Mouse (Mus musculus) right cerebral cortex, postnatal 14 days (tissue): ENCODE results near the gene Col6a1.
"Not testable (repeated sequence)": the region's sequence is repeated elsewhere in the genome, so short reads cannot be mapped to it uniquely, and the experiment has no call there.

Experiments used
- DNase-seq: peaks from one replicate; pipeline ENCODE4 v3.0.0; 2022

Gene Col6a1

DNA sequence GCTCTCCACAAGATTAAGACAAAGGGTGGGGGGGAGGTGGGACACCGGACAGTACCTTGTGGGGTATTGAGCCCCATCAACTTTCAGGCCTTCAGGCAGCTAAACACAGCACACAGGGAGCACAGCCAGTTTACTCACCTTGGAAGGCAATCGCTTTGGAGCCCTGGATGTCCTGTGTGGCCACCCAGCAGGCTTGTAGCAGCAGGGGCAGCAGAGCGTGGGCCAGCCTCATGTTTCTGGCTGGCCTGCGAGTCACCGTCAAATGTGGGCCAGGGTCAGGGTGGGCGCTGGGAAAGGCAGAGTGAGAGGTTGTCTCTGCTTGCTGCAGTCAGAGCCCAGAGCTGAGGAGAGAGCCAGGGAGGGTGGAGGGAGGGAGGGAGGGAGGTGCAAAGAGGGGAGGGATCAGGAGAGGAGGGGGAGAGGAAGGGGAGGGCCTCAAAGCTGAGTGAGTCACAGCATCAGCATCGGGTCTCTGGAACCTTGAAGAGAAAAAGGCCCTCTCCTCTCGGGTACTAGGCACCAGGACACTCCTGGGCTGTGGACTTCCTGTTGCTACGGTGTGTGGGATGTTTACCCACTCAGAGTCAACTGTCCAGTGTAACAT lies at the start of gene Col6a1:
Gene Col6a1 (minus strand): TSS at position 487 of the 604 bp plus-strand sequence.
- no peak for DNase-seq

- no peak for DNase-seq
Measured at GRCm38 (mm10) chr10:76771624-76772023, 45.7 kb upstream of the Col6a1 start.

DNA sequence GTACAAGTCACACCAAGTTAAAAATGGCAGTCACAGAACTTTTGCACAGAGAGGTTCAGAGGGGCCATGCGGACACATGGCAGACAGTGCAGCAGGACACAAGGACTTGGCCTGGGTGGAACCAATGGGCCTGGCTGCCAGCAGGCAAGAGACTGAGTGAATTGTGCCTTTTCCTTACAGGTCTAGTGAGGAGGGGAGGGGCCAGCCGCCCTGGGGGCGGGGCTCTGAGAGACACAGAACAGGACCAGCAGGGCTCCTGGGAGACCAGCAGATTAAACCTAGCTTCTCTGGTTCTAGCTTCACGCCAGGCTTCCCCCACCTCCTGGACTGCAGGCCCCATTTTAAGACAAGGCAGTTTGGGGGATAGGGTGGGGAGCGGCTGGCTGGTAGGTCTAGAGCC lies 45.1 kb upstream of the Col6a1 start:
- no peak for DNase-seq

DNA sequence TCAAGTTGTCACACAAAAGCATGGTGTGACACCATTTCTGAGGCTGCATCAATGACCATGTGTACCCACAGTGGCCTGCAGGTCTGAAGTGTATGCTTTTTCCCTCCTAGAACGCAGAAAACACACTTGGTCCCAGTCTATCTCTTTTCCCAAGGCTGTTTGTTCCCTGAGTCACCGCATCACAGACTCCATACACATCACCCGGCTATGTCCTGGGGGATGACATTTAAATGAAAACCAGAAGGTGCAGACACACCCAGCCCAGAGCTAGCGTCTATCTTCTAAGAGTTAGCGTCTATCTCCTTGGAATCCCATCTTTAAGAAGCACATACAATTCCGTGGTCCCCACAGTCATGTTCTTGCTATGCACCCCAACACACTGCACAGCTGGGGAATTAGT lies 43.6 kb upstream of the Col6a1 start:
- no peak for DNase-seq

DNA sequence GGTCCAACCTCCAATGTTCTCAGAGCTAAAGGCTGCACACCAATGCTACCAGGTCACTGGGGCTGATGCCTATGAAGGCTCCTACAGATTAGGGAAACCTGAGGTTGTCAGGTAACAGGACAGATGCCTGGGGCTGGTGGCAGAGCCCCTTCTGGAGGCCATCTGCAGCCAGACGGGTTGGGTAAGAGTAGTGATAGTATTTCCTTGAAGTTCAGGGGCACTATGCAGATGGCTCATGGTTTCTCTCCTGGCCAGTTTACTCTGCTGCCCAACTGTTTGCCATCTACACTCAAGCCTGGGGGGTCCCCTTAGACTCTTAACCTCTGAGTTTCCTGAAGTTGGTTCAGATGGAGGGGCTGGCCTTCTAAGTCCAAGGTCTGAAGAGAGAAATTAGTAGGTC lies 40.2 kb upstream of the Col6a1 start:
- DNase-seq: no peak

DNA sequence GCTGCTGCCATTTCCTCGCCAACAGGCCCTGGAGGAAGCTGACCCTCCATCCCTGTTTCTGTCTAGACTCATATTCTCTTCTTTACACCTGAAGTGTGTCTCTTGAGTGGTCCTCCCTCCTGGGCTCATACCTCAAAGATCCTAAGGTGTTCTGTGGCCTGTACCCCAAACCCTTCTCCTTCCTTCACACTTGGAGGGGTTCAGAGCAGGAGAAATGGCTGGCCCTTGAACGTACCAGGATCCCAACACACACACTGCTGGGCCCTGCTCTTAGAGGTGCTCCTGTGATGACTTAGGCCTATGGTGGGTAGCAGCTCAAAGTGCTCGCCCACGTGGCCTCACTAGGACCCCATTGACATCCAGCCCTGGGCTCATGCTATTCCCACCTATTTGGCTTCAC lies 39.0 kb upstream of the Col6a1 start:
- no peak for DNase-seq

DNA sequence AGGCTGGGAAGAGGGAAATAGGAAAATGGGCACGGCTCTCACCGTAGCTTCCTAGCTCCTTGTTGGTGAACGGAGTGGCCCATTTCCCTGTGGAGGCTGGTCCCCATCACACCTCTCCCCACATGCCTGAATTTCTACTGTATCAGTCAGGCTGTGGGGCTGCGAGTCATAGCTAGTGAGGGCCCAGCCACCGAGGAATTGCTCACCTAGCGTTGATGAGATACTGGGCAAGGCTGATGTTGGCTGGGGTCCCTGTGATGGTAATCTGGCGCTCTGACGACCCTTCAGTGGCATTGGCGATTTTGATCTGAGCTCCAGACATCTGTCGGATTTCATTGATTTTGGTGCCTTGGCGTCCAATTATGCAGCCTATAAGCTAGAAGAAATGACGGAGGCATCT lies 37.0 kb upstream of the Col6a1 start:
- no peak for DNase-seq

DNA sequence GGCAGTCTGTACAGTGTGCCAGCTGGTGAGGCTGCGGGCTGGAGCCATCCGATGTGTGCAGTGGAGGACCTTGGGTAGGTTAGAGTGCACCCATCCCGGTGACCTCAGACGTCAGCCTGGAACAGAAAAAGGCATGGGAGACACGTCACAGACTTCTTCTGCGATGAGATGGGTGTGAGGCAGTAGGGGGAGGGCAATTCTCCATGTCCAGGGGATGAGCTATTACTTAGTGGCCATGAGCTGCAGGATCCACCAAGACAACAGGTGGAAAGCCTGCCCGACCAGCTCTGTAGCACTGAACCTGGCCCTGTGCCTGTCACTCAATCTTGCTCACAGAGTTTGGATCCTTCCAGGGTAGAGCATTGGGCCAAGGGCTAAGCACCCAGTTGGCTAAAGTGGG lies 36.4 kb upstream of the Col6a1 start:
- no peak for DNase-seq

DNA sequence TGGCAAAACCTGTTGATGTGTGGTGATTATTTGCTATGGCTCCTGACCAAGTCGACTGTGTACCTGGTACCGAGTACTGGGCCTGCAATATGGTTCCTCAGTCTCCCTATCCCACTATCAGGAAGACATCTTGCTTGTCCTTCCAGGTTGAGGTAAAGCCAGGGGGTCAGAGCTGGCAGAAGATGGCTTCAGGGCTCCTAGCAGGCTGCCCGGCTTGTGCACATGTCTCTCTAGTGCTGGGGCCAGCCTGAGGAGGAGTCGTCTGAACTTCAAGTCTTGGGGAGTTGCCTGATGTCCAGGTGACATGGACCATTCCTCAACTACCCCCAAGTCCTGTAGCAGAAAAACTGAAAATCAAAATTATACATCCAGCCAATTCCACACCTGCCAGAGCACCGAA lies 33.9 kb upstream of the Col6a1 start:
- DNase-seq: no peak

DNA sequence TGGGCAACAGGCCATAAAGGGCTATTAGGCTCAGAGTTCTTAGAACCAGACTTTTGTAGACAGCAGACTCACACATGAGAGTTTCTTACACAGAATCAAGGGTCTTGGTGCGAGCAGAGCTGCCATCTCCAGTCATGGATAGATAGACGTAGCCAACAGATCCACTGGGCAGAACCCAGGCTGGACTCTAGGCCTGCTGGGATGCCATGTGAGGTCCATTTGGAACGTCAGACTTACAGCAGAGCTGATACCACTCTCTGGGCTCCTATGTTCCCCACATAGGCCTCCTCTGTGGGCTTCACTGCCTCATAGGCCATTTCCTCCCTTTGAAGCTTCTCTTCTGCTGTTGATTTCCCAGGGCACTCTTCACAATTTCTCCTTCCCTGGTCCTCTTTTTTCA lies 27.7 kb upstream of the Col6a1 start:
- DNase-seq: no peak

GRCm38 (mm10) chr10:76744267-76744666 lies 18.3 kb upstream of the Col6a1 start:
- not testable (repeated sequence) for DNase-seq

DNA sequence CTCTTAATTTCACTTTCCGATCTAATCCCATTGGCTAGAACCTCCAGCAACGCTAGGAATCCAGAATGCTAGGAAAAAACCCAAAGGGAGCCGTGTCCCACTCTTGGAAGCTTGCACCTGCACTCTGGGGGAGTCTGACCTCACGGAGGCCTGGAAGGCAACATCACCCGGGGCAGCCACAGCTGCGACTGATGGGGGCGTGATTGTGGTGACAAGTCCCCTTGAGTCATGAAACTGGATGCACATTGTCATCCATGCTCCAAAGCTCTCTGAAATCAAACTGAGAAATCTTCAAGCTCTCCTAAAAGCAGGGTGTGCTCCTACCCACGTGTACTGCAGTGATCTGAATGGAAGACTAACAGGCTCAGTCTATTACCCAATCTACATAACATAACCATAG lies 10.8 kb upstream of the Col6a1 start:
- DNase-seq: no peak

DNA sequence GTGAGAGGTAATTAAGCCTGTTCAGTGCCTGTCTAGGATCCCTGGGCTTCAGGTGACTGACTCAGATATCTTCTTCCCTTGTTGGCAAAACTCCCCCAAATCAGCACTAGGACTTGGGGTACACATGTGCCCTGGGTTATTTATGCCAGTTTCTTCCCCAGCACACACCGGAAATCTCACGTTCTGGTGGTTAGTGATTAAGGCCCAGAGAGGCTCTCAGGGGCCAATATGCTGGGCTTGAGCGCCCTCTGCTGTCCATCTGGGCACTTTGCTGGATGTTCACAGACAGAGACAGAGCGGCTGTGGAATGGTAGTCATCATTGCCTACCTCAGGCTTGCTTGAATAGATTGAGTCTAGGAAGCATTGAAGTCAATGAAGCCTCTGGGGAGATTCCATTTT lies 9.0 kb upstream of the Col6a1 start:
- peak; percentile 85 for DNase-seq

- no peak for DNase-seq
Measured at GRCm38 (mm10) chr10:76733677-76734068, 7.7 kb upstream of the Col6a1 start.

DNA sequence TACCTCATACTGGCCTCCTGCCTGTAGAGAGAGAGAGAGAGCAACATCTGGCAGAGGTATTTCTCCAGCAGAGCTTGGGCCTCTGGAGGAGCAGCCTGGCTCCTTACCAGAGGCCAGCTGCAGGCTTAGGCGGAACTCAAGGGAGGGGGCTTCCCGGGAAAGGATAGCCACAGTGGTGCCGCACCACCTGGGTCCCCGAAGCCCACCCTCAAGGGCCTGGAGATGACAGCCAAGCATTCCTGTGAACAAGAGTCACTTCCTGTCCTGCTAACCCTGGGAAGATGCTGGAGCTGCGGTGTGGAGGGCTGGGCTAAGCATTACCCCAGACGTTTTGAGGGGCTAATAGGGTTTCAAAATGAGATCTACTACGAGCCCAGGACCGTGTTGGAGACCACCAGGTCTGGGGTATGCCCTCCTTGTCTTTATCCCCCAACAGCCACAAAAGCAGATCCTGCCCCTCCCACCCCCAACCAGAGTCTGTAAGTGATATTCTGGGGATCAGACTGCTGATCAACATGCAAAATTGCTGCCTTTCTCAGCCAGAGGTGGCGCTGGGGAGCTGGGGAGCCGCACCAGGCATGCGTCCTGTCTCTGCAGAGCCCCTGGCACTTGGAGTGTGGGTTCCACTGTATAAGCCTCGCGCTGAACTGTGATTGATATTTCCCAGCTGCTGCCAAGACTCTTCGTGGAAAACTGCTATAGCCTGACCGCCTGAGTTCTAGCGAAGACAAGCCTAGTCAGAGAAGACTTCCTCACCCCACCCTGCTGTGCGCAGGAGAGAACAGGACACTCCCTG lies 7.1 kb upstream of the Col6a1 start:
- DNase-seq: peak; percentile 86

- DNase-seq: no peak
Measured at GRCm38 (mm10) chr10:76732391-76732790, 6.4 kb upstream of the Col6a1 start.

DNA sequence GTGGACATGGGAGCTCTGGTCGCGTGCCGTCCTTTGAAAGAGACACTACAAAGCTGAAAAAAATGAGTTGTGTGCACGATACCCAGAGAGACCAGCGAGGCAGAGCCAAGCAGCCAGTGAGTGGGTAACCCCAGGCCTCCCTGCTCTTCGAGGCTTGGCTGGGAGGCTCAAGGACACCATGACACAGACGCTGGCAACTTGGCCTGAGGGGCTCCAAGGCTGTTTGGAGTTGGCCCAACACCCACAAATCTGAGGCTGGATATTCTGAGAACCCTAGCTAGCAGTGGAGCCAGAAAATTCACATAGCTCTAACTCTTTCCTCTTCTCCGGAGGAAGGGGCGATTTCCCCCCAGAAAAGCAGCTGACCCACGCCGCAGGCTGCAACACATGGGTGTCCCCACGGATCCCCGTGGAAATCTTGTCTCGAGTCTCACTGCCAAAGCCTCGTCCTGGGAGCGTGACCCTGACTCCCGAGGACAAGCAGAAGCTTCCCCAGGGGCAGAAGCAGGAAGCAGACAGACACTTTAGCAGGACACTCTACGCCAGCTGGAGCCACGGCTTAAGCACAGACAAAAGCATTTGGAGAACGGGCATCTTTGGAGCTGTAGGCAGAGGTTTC lies 5.8 kb upstream of the Col6a1 start:
- DNase-seq: no peak

- peak; percentile 63 for DNase-seq
Measured at GRCm38 (mm10) chr10:76729631-76730620, 4.0 kb upstream of the Col6a1 start.

DNA sequence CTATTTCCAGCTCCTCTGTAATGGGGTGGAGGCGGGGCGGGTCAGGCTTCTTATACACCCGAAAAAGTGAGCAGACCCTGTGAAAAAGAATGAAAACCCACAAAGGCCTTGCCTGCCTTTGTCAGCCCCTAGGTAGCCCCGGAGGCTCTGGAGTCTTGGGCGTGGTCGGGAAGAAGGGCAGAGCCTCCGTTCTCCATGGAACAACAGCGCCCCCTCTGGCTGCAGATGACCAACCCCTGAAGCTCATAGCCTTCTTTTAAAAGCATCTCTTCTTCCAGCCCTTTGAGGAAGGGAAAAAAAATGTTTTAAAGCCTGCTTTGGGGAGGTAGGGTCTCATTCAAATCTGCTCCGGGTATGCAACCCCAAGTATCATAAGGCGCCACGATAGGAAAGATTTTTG lies 2.4 kb upstream of the Col6a1 start:
- peak; percentile 92 for DNase-seq

DNA sequence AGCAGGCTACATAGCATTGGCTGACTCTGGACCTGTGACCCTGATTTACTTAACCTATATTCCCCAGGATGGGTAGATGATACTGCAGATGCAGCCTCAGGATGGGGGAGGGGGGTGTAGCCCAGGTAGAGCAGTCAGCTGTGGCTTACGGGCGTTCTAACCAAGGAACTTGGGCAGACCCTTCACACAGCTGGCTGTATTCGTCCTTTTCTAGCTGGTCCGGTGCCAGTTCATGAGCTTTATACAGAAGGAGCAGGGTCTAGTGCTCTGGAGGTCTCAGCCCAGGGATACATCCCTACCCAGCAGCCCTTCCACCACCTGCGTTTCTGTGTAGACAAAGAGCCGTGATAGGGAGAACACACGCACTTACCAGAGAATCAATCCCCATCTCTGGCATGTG lies 1.3 kb upstream of the Col6a1 start:
- DNase-seq: no peak

DNA sequence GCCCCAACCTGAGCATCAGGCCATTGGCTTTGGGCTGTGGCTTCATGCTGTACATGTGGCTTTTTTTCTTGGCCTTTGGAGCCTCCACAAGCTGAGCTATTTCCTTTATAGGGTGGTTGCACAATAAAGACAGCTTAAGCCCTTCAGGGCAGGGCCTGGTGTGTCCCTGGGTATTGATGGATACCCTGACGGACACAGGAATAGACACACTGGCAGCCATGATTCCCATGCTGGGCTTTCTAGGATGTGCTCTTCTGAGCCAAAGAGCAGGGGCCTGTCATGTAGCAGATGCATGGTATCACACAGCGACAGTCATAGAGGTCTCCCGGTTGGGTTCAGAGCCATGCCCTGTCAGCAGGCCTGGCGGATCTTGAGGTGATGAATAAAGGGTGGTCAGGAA lies 898 bp upstream of the Col6a1 start:
- DNase-seq: no peak

DNA sequence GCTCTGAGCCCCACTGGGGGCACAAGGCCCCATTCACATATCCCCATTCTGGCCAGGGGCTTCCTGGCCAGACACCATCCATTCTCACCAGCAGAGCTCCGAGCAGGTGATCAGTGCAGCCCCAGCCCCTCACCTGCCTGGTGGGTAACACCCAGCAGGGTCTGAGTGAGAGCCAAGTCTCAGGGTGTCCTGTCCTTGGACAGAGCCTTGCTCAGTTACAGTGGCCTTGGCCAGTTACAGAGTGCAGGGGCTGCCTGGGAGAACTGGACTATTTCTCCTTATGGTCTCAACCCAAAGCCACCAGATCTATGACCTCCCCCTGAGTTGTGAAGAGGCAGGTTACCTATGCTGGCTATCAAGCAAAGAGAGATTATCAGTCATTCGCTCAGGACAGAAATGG lies 871 bp downstream of the Col6a1 start:
- DNase-seq: no peak

DNA sequence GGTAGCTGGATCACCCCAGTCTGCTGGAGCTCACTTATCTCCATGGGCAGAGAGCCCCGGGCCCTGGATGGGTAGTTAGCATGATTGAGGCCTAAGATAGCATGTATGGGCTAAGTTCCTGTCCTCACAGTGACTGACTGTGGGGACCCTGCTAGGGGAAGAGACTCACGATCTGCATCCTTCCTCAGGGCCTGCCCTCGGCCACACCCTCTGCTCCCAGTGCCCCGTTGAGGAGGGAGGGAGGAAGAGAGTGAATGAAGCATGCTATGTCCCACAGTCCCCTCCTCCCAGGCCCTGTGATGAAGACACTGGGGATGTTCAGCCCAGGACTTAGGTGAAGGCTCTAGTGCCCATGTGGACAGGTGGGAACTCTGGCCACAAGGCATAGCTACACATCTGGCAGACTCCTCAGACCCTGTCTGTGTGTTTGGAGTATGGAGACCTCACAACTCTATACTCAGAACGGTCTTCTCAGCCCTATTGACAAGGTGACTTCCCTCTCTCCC lies 1.7 kb downstream of the Col6a1 start:
- no peak for DNase-seq
